Mouse (Mus musculus): ENCODE data around the gene Lrrtm3.

Lrrtm3 gene

GRCm38 (mm10) chr10:64075944-64076343 lies 14.1 kb downstream of the Lrrtm3 start:
- Histone ChIP-seq H3K27me3 (ENCODE audit: insufficient read depth, low read length) (no peaks in the 10 kb centered on the region), H3K36me3 (ENCODE audit: insufficient read depth, low read length) (no peaks in the 10 kb centered on the region), H3K4me3 (replicated peaks; ENCODE audit: low read length) (no peak overlapping the region), H3K9me3 (ENCODE audit: low read length) (no peaks in the 10 kb centered on the region), H3K4me1 (replicated peaks; ENCODE audit: low read depth, low read length) (no peaks in the 10 kb centered on the region)
- TF ChIP-seq POU5F1 (IDR thresholded peaks at IDR 0.05; ENCODE audit: borderline replicate concordance, low read length): no peak
- no peak for TF ChIP-seq NANOG (IDR thresholded peaks at IDR 0.05; ENCODE audit: borderline replicate concordance, low read length)
- TF ChIP-seq CTCF (conservative IDR thresholded peaks at IDR 0.05; ENCODE audit: low read length): no peak

GRCm38 (mm10) chr10:64063704-64064103 lies 26.4 kb downstream of the Lrrtm3 start:
- Histone ChIP-seq H3K27me3 (ENCODE audit: insufficient read depth, low read length) (no peaks in the 10 kb centered on the region), H3K36me3 (ENCODE audit: insufficient read depth, low read length) (no peaks in the 10 kb centered on the region), H3K4me1 (replicated peaks; ENCODE audit: low read depth, low read length) (no peaks in the 10 kb centered on the region), H3K4me3 (replicated peaks; ENCODE audit: low read length) (no peak overlapping the region), H3K9me3 (ENCODE audit: low read length) (no peaks in the 10 kb centered on the region)
- TF ChIP-seq POU5F1 (IDR thresholded peaks at IDR 0.05; ENCODE audit: borderline replicate concordance, low read length) (no peak), NANOG (IDR thresholded peaks at IDR 0.05; ENCODE audit: borderline replicate concordance, low read length) (no peak), CTCF (conservative IDR thresholded peaks at IDR 0.05; ENCODE audit: low read length) (no peak)

- Histone ChIP-seq H3K4me3 (replicated peaks; ENCODE audit: low read length) (no peak overlapping the region), H3K27me3 (ENCODE audit: insufficient read depth, low read length) (no peaks in the 10 kb centered on the region), H3K9me3 (ENCODE audit: low read length) (no peaks in the 10 kb centered on the region), H3K36me3 (ENCODE audit: insufficient read depth, low read length) (no peaks in the 10 kb centered on the region), H3K4me1 (replicated peaks; ENCODE audit: low read depth, low read length) (no peaks in the 10 kb centered on the region)
- TF ChIP-seq POU5F1 (IDR thresholded peaks at IDR 0.05; ENCODE audit: borderline replicate concordance, low read length) (no peak), CTCF (conservative IDR thresholded peaks at IDR 0.05; ENCODE audit: low read length) (no peak), NANOG (IDR thresholded peaks at IDR 0.05; ENCODE audit: borderline replicate concordance, low read length) (no peak)
Measured at GRCm38 (mm10) chr10:64049946-64050345, 40.1 kb downstream of the Lrrtm3 start.

GRCm38 (mm10) chr10:64049151-64049550 lies 40.9 kb downstream of the Lrrtm3 start:
- Histone ChIP-seq H3K4me1 (replicated peaks; ENCODE audit: low read depth, low read length) (no peaks in the 10 kb centered on the region), H3K4me3 (replicated peaks; ENCODE audit: low read length) (no peak overlapping the region), H3K27me3 (ENCODE audit: insufficient read depth, low read length) (no peaks in the 10 kb centered on the region), H3K9me3 (ENCODE audit: low read length) (no peaks in the 10 kb centered on the region), H3K36me3 (ENCODE audit: insufficient read depth, low read length) (no peaks in the 10 kb centered on the region)
- TF ChIP-seq CTCF (conservative IDR thresholded peaks at IDR 0.05; ENCODE audit: low read length): no peak
- TF ChIP-seq POU5F1 (IDR thresholded peaks at IDR 0.05; ENCODE audit: borderline replicate concordance, low read length): no peak
- TF ChIP-seq NANOG (IDR thresholded peaks at IDR 0.05; ENCODE audit: borderline replicate concordance, low read length): no peak

GRCm38 (mm10) chr10:64041892-64042291 lies 48.2 kb downstream of the Lrrtm3 start:
- H3K4me1 ChIP-seq (replicated peaks; ENCODE audit: low read depth, low read length): no peaks in the 10 kb centered on the region
- no peaks in the 10 kb centered on the region for H3K36me3 ChIP-seq (ENCODE audit: insufficient read depth, low read length)
- H3K4me3 ChIP-seq (replicated peaks; ENCODE audit: low read length): no peak overlapping the region
- H3K27me3 ChIP-seq (ENCODE audit: insufficient read depth, low read length): no peaks in the 10 kb centered on the region
- H3K9me3 ChIP-seq (ENCODE audit: low read length): no peaks in the 10 kb centered on the region
- no peak for TF ChIP-seq NANOG (IDR thresholded peaks at IDR 0.05; ENCODE audit: borderline replicate concordance, low read length)
- no peak for TF ChIP-seq POU5F1 (IDR thresholded peaks at IDR 0.05; ENCODE audit: borderline replicate concordance, low read length)

GRCm38 (mm10) chr10:64041218-64041617 lies 48.9 kb downstream of the Lrrtm3 start:
- Histone ChIP-seq H3K27me3 (ENCODE audit: insufficient read depth, low read length) (no peaks in the 10 kb centered on the region), H3K4me1 (replicated peaks; ENCODE audit: low read depth, low read length) (no peaks in the 10 kb centered on the region), H3K36me3 (ENCODE audit: insufficient read depth, low read length) (no peaks in the 10 kb centered on the region), H3K9me3 (ENCODE audit: low read length) (no peaks in the 10 kb centered on the region), H3K4me3 (replicated peaks; ENCODE audit: low read length) (no peak overlapping the region)
- no peak for TF ChIP-seq POU5F1 (IDR thresholded peaks at IDR 0.05; ENCODE audit: borderline replicate concordance, low read length)
- no peak for TF ChIP-seq NANOG (IDR thresholded peaks at IDR 0.05; ENCODE audit: borderline replicate concordance, low read length)
- no peak for TF ChIP-seq CTCF (conservative IDR thresholded peaks at IDR 0.05; ENCODE audit: low read length)

- TF ChIP-seq CTCF (conservative IDR thresholded peaks at IDR 0.05; ENCODE audit: low read length): no peak
- TF ChIP-seq POU5F1 (IDR thresholded peaks at IDR 0.05; ENCODE audit: borderline replicate concordance, low read length): no peak
- no peak for TF ChIP-seq NANOG (IDR thresholded peaks at IDR 0.05; ENCODE audit: borderline replicate concordance, low read length)
Measured at GRCm38 (mm10) chr10:64039760-64040535, 50.1 kb downstream of the Lrrtm3 start.

GRCm38 (mm10) chr10:64030901-64031300 lies 59.2 kb downstream of the Lrrtm3 start:
- no peaks in the 10 kb centered on the region for H3K4me1 ChIP-seq (replicated peaks; ENCODE audit: low read depth, low read length)

More at GRCm38 (mm10) chr10:64039760-64040535, 50.1 kb downstream of the Lrrtm3 start:
- no peaks in the 10 kb centered on the region for H3K9me3 ChIP-seq (ENCODE audit: low read length)
- H3K36me3 ChIP-seq (ENCODE audit: insufficient read depth, low read length): no peaks in the 10 kb centered on the region
- H3K4me3 ChIP-seq (replicated peaks; ENCODE audit: low read length): no peak overlapping the region
- H3K27me3 ChIP-seq (ENCODE audit: insufficient read depth, low read length): no peaks in the 10 kb centered on the region
- no peaks in the 10 kb centered on the region for H3K4me1 ChIP-seq (replicated peaks; ENCODE audit: low read depth, low read length)

More at GRCm38 (mm10) chr10:64030901-64031300, 59.2 kb downstream of the Lrrtm3 start:
- H3K4me3 ChIP-seq (replicated peaks; ENCODE audit: low read length): no peak overlapping the region
- TF ChIP-seq POU5F1 (IDR thresholded peaks at IDR 0.05; ENCODE audit: borderline replicate concordance, low read length): no peak
- no peak for TF ChIP-seq CTCF (conservative IDR thresholded peaks at IDR 0.05; ENCODE audit: low read length)
- TF ChIP-seq NANOG (IDR thresholded peaks at IDR 0.05; ENCODE audit: borderline replicate concordance, low read length): no peak
- no peaks in the 10 kb centered on the region for H3K36me3 ChIP-seq (ENCODE audit: insufficient read depth, low read length)
- no peaks in the 10 kb centered on the region for H3K27me3 ChIP-seq (ENCODE audit: insufficient read depth, low read length)
- H3K9me3 ChIP-seq (ENCODE audit: low read length): no peaks in the 10 kb centered on the region
